Mouse (Mus musculus) CH12.LX (cell line): Measurements from ENCODE around the gene Plekha7. TPM values are rescaled to one million over a fixed set of nuclear protein-coding genes. Genes with fewer than 3 reads are reported as not detected.

Experiments
- DNase-seq: peaks from one replicate; pipeline ENCODE4 v3.0.0-alpha.2; 2013; ENCODE audit errors: extremely low read depth
- H3K27ac ChIP-seq: 2 replicates; pipeline ENCODE4 v1.5.1; 2012; ENCODE audit warnings: low read depth, mild to moderate bottlenecking, control low read depth, moderate library complexity; ENCODE audit not compliant: insufficient read depth
- H3K27me3 ChIP-seq: replicated peaks from 2 replicates; pipeline ENCODE3; 2012; ENCODE audit warnings: inconsistent platforms
- H3K36me3 ChIP-seq, 2 experiments: replicated peaks in 1 of 2; 2 replicates each; pipeline versions ENCODE3 to v1.6.1; 2012; ENCODE audit warnings: inconsistent platforms in 1 of 2, low read length in 1 of 2, mild to moderate bottlenecking in 1 of 2, mixed read lengths in 1 of 2, moderate library complexity in 1 of 2; ENCODE audit not compliant: control insufficient read depth in 1 of 2, insufficient read depth in 1 of 2
- H3K4me1 ChIP-seq, 2 experiments: 2 replicates each; pipeline ENCODE4 v1.6.1; 2012; ENCODE audit warnings: inconsistent platforms in 1 of 2, moderate library complexity in 1 of 2; ENCODE audit not compliant: insufficient read depth in 2 of 2, control insufficient read depth in 1 of 2
- H3K4me2 ChIP-seq: 2 replicates; pipeline ENCODE4 v1.6.1; 2012; ENCODE audit warnings: low read depth, mild to moderate bottlenecking, control low read depth; ENCODE audit not compliant: poor library complexity, insufficient read depth, severe bottlenecking
- H3K4me3 ChIP-seq, 3 experiments: fragments of 150-350 bp in 1 of 3; sonication (generic) in 1 of 3; replicated peaks in 1 of 3; 2 replicates each; pipeline versions ENCODE3 to v1.5.1; 2011 to 2012; ENCODE audit warnings: low read depth in 2 of 3, low read length in 2 of 3, mild to moderate bottlenecking in 2 of 3, moderate library complexity in 2 of 3, control low read depth in 1 of 3, improper control_type of control experiment in 1 of 3, inconsistent platforms in 1 of 3, mixed read lengths in 1 of 3; ENCODE audit not compliant: poor library complexity in 1 of 3
- H3K79me2 ChIP-seq: replicated peaks from 2 replicates; pipeline ENCODE4 v1.6.1; 2012; ENCODE audit warnings: mild to moderate bottlenecking, moderate library complexity; ENCODE audit not compliant: control insufficient read depth, poor library complexity, insufficient read depth, severe bottlenecking; ENCODE audit errors: extremely low read depth
- H3K9ac ChIP-seq: 2 replicates; pipeline ENCODE4 v1.6.1; 2012; ENCODE audit warnings: low read depth, mild to moderate bottlenecking, control low read depth, moderate library complexity; ENCODE audit not compliant: insufficient read depth
- H3K9me3 ChIP-seq: replicated peaks from 2 replicates; pipeline ENCODE3; 2012; ENCODE audit warnings: low read length, inconsistent platforms, mixed read lengths
- CHD1 ChIP-seq: IDR thresholded peaks from 2 replicates; pipeline ENCODE4 v1.6.1; 2012; ENCODE audit warnings: low read depth, low read length, improper control_type of control experiment, inconsistent platforms
- CHD2 ChIP-seq: IDR thresholded peaks from 2 replicates; pipeline ENCODE4 v1.6.1; 2011; ENCODE audit warnings: low read length, improper control_type of control experiment
- CTCF ChIP-seq, 2 experiments: IDR thresholded peaks in 1 of 2; conservative IDR thresholded peaks in 1 of 2; 2 replicates each; pipeline ENCODE4 v1.5.1; 2011 to 2012; ENCODE audit warnings: low read depth in 2 of 2, low read length in 2 of 2, improper control_type of control experiment in 1 of 2, inconsistent platforms in 1 of 2, mild to moderate bottlenecking in 1 of 2, moderate library complexity in 1 of 2
- GABPA ChIP-seq: IDR thresholded peaks from 2 replicates; pipeline ENCODE4 v1.6.1; 2012; ENCODE audit warnings: low read depth, low read length, improper control_type of control experiment, inconsistent platforms; ENCODE audit not compliant: insufficient replicate concordance
- IRF4 ChIP-seq: IDR thresholded peaks from 2 replicates; pipeline ENCODE4 v1.6.1; 2014; ENCODE audit warnings: low read depth, mild to moderate bottlenecking, inconsistent platforms, low read length, improper control_type of control experiment
- JUND ChIP-seq: conservative IDR thresholded peaks from 2 replicates; pipeline ENCODE4 v1.6.1; 2011; ENCODE audit warnings: low read depth, low read length, improper control_type of control experiment
- KAT2A ChIP-seq: IDR thresholded peaks from 2 replicates; pipeline ENCODE4 v1.6.1; 2012; ENCODE audit warnings: low read length, improper control_type of control experiment, inconsistent platforms; ENCODE audit not compliant: insufficient replicate concordance
- MAX ChIP-seq: IDR thresholded peaks from 2 replicates; pipeline ENCODE4 v1.6.1; 2011; ENCODE audit warnings: low read length, improper control_type of control experiment
- MEF2A ChIP-seq: IDR thresholded peaks from 2 replicates; pipeline ENCODE4 v1.6.1; 2014; ENCODE audit warnings: low read depth, mild to moderate bottlenecking, inconsistent platforms, low read length, improper control_type of control experiment, borderline replicate concordance
- MYC ChIP-seq: IDR thresholded peaks from 2 replicates; pipeline ENCODE4 v1.6.1; 2011; ENCODE audit warnings: low read depth, mild to moderate bottlenecking, improper control_type of control experiment, low read length
- PAX5 ChIP-seq: IDR thresholded peaks from 2 replicates; pipeline ENCODE4 v1.6.1; 2012; ENCODE audit warnings: low read length, inconsistent platforms, mixed read lengths
- POLR2A ChIP-seq: IDR thresholded peaks from 2 replicates; pipeline ENCODE4 v1.6.1; 2011; ENCODE audit warnings: low read depth, mild to moderate bottlenecking, improper control_type of control experiment, low read length
- POLR2AphosphoS2 ChIP-seq: IDR thresholded peaks from 2 replicates; pipeline ENCODE4 v1.6.1; 2011; ENCODE audit warnings: low read depth, low read length, improper control_type of control experiment
- RAD21 ChIP-seq: IDR thresholded peaks from 2 replicates; pipeline ENCODE4 v1.6.1; 2011; ENCODE audit warnings: low read depth, mild to moderate bottlenecking, low read length, improper control_type of control experiment, moderate library complexity
- SIN3A ChIP-seq: IDR thresholded peaks from 2 replicates; pipeline ENCODE4 v1.6.1; 2012; ENCODE audit warnings: low read length, improper control_type of control experiment, inconsistent platforms
- SMC3 ChIP-seq: IDR thresholded peaks from 2 replicates; pipeline ENCODE4 v1.6.1; 2011; ENCODE audit warnings: low read depth, low read length, improper control_type of control experiment
- TBP ChIP-seq: conservative IDR thresholded peaks from 2 replicates; pipeline ENCODE4 v1.6.1; 2011; ENCODE audit warnings: low read depth, low read length, improper control_type of control experiment
- TCF12 ChIP-seq: IDR thresholded peaks from 2 replicates; pipeline ENCODE4 v1.6.1; 2014; ENCODE audit warnings: low read depth, mild to moderate bottlenecking, inconsistent platforms, low read length, improper control_type of control experiment
- USF2 ChIP-seq: conservative IDR thresholded peaks from 2 replicates; pipeline ENCODE4 v1.6.1; 2011; ENCODE audit warnings: low read depth, low read length, improper control_type of control experiment
- ZC3H11A ChIP-seq: IDR thresholded peaks from 2 replicates; pipeline ENCODE4 v1.6.1; 2012; ENCODE audit warnings: low read depth, mild to moderate bottlenecking, inconsistent platforms, low read length, improper control_type of control experiment
- dilution Hi-C: fragments of 300-500 bp; cut with MboI; formaldehyde crosslinking; loops from 2 replicates; pipeline ENCODE4 v1.14.3; 2020; ENCODE audit warnings: low sequenced_read_pairs; ENCODE audit not compliant: extremely low pct_unique_long_range_greater_than_20kb, extremely low pct_ligation_motif_present
- in situ Hi-C: fragments of 300-500 bp; cut with MboI; formaldehyde crosslinking; loops from 3 replicates; pipeline ENCODE4 v1.14.3; 2019; ENCODE audit warnings: low sequenced_read_pairs, low pct_ligation_motif_present, low pct_unique_long_range_greater_than_20kb, mixed read lengths
- polyA plus RNA-seq: library from polyadenylated mRNA; unstranded; fragments of >175 nt; gene quantifications from 2 replicates; pipeline ENCODE4 v1.2.1, GENCODE M21; 2012; ENCODE audit warnings: low read depth; ENCODE audit not compliant: insufficient read length
- total RNA-seq, 2 experiments: library from RNA; depleted of rRNA; stranded (reverse); fragments of 300-350 nt in 1 of 2; fragments of >200 nt in 1 of 2; gene quantifications; 2 replicates each; pipeline ENCODE4 v1.2.3; 2012 to 2014

The Plekha7 gene
- total and polyA plus RNA-seq, 3 experiments = 0.59 to 1.5 (median 1.0) TPM

- Histone ChIP-seq H3K9ac (no peak overlapping the region), H3K4me2 (no peak overlapping the region), H3K27me3 (no peaks in the 10 kb centered on the region), H3K36me3 (no peaks in the 10 kb centered on the region), H3K79me2 (no peaks in the 10 kb centered on the region), H3K27ac (no peak overlapping the region), H3K4me1 (peaks cover 3 to 8% of the 10 kb centered on the region in 2 experiments; a peak in 1 of 4 replicates), H3K9me3 (no peaks in the 10 kb centered on the region), H3K4me3 (no peak overlapping the region)
- no peak for TF ChIP-seq IRF4
- TF ChIP-seq RAD21 = no peak
- no peak for TF ChIP-seq USF2
- no peak for TF ChIP-seq ZC3H11A
- no peak for TF ChIP-seq TBP
- no peak for TF ChIP-seq CHD2
- TF ChIP-seq KAT2A = no peak
- no peak for TF ChIP-seq MYC
- TF ChIP-seq SMC3 = no peak
- TF ChIP-seq PAX5 = no peak
- no peak for TF ChIP-seq JUND
- TF ChIP-seq GABPA = no peak
- no peak for TF ChIP-seq POLR2A
- in situ Hi-C loops = loop anchor here (25.0 kb wide), 1 partner anchor 487 kb away; no protein-coding TSS in a partner anchor
- DNase-seq = no peak
- dilution Hi-C loops = no loop called here
These were observed 182.5 kb downstream of the Plekha7 start for GRCm38 (mm10) chr7:116125671-116126070.

- Histone ChIP-seq H3K9me3 (no peaks in the 10 kb centered on the region), H3K9ac (no peak overlapping the region), H3K4me3 (no peak overlapping the region), H3K27ac (no peak overlapping the region), H3K4me1 (peaks cover 3 to 8% of the 10 kb centered on the region in 2 experiments; a peak in 1 of 4 replicates), H3K27me3 (no peaks in the 10 kb centered on the region), H3K4me2 (no peak overlapping the region), H3K79me2 (no peaks in the 10 kb centered on the region), H3K36me3 (no peaks in the 10 kb centered on the region)
- TF ChIP-seq POLR2AphosphoS2 (no peak), CHD1 (no peak), TCF12 (no peak), CTCF (conservative IDR thresholded peaks at IDR 0.05 in 1 of 2, IDR thresholded peaks at IDR 0.05 in 1 of 2; ENCODE audit: low read depth in 2 of 2, low read length in 2 of 2) (no peak), KAT2A (no peak), MYC (no peak), MEF2A (no peak), RAD21 (no peak), MAX (no peak), SIN3A (no peak)
- dilution Hi-C loops = no loop called here
- in situ Hi-C loops = no loop called here
- DNase-seq = no peak
These were observed 184.1 kb downstream of the Plekha7 start for GRCm38 (mm10) chr7:116124057-116124456.
